Mouse (Mus musculus) thymus, adult 2 months (tissue): ENCODE data around the gene Exoc4.

Experiments used
- CTCF ChIP-seq: fragments of 200-500 bp; IDR thresholded peaks from 2 replicates; pipeline ENCODE4 v1.5.1; 2012; ENCODE audit warnings: mild to moderate bottlenecking, control low read depth, low read length, moderate library complexity, borderline replicate concordance; ENCODE audit not compliant: control insufficient read depth, poor library complexity, insufficient read depth; ENCODE audit errors: extremely low read depth
- POLR2A ChIP-seq: fragments of 200-500 bp; IDR thresholded peaks from 2 replicates; pipeline ENCODE4 v1.6.1; 2012; ENCODE audit warnings: mild to moderate bottlenecking, low read length, control low read depth, moderate library complexity; ENCODE audit not compliant: control insufficient read depth, poor library complexity, insufficient read depth; ENCODE audit errors: extremely low read depth

GRCm38 (mm10) chr6:33722811-33723210 is 473.9 kb downstream of the Exoc4 start:
- TF ChIP-seq CTCF (no peak), POLR2A (no peak)
